Mouse (Mus musculus) forebrain, embryonic 11.5 days (tissue): ENCODE measurements at regions not wholly inside any gene's neighbourhood (a gene's known extent, or its start where the extent isn't known, plus 50 kb on each side); places are given as distances from the start of the nearest gene placed in this dataset.

Experiments
- ATAC-seq: fragments of 200-750 bp; cut with Nextera tagmentation; replicated peaks from 2 replicates; pipeline ENCODE4 v1.8.0; 2017; ENCODE audit warnings: moderate TSS enrichment; ENCODE audit not compliant: low FRiP score
- DNase-seq: peaks from one replicate; pipeline ENCODE4 v3.0.0-alpha.2; 2017; ENCODE audit warnings: low spot score
- H3K27ac ChIP-seq: fragments of 300-500 bp; sonication (generic); 2 replicates; pipeline ENCODE4 v1.5.1; 2014; ENCODE audit warnings: low read depth, low read length
- H3K27me3 ChIP-seq: fragments of 300-500 bp; sonication (generic); 2 replicates; pipeline ENCODE4 v1.6.1; 2014; ENCODE audit warnings: mild to moderate bottlenecking, low read length, mixed read lengths; ENCODE audit not compliant: control insufficient read depth, insufficient read depth
- H3K36me3 ChIP-seq: fragments of 300-500 bp; sonication (generic); 2 replicates; pipeline ENCODE4 v1.6.1; 2014; ENCODE audit warnings: mild to moderate bottlenecking, low read length, moderate library complexity, mixed read lengths; ENCODE audit not compliant: control insufficient read depth, insufficient read depth
- H3K4me1 ChIP-seq: fragments of 300-500 bp; sonication (generic); replicated peaks from 2 replicates; pipeline ENCODE4 v1.6.1; 2014; ENCODE audit warnings: low read length, mixed read lengths; ENCODE audit not compliant: control insufficient read depth, insufficient read depth
- H3K4me2 ChIP-seq: fragments of 300-500 bp; sonication (generic); 2 replicates; pipeline ENCODE4 v1.6.1; 2014; ENCODE audit warnings: low read depth, mild to moderate bottlenecking, low read length, moderate library complexity, mixed read lengths; ENCODE audit not compliant: severe bottlenecking
- H3K4me3 ChIP-seq: fragments of 300-500 bp; sonication (generic); 2 replicates; pipeline ENCODE4 v1.5.1; 2014; ENCODE audit warnings: low read depth, low read length
- H3K9ac ChIP-seq: fragments of 300-500 bp; sonication (generic); 2 replicates; pipeline ENCODE4 v1.6.1; 2014; ENCODE audit warnings: low read length
- H3K9me3 ChIP-seq: fragments of 300-500 bp; sonication (generic); 2 replicates; pipeline ENCODE4 v1.6.1; 2016; ENCODE audit warnings: low read length, mixed read lengths; ENCODE audit not compliant: control insufficient read depth
- WGBS: fragments of 180-500 bp; shearing (Covaris S2); extraction: QIAGEN DNeasy Blood & Tissue Kit; methylation state at CpG from one replicate; pipeline ENCODE4 v1.1.7; 2014; 5-methylcytosine and 5-hydroxymethylcytosine counted together

GRCm38 (mm10) chr5:55276265-55276837 lies 1278.1 kb downstream of the Stim2 start:
- no peak overlapping the region for H3K9ac ChIP-seq
- no peak overlapping the region for H3K27ac ChIP-seq
- H3K36me3 ChIP-seq, result no peaks in the 10 kb centered on the region
- no peaks in the 10 kb centered on the region for H3K27me3 ChIP-seq
- WGBS, result 89% methylated on average over 1 of the region's 1 CpGs
- no peaks in the 10 kb centered on the region for H3K4me1 ChIP-seq
- no peak overlapping the region for H3K4me3 ChIP-seq
- no peaks in the 10 kb centered on the region for H3K9me3 ChIP-seq
- H3K4me2 ChIP-seq, result no peak overlapping the region
- DNase-seq (no peak), ATAC-seq (no peak)

- DNase-seq, result no peak
- H3K9me3 ChIP-seq, result no peaks in the 10 kb centered on the region
Observed at GRCm38 (mm10) chr5:55293301-55293700, 1295.0 kb downstream of the Stim2 start.

DNA sequence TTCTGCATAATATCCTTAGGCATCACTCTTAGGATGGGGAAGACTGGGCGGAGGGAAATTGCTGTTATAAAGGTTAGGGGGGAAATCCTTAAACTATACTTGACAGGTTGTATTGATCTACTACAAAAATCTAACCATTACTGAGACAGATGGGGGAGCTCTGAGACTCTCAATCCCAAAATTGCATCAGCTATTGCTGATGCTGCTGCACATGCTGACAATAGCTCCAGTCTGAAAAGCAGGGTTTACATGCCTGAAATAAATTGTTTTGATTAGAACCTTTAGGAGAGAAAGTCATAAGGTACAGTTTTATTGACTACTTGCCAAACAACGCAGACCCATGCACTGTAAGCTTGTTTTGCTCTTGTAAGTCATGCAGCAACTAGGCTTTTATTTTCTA lies 1295.7 kb downstream of the Stim2 start:
- Histone ChIP-seq H3K4me2 (no peak overlapping the region), H3K27me3 (no peaks in the 10 kb centered on the region), H3K9ac (no peak overlapping the region), H3K27ac (no peak overlapping the region), H3K36me3 (no peaks in the 10 kb centered on the region), H3K9me3 (no peaks in the 10 kb centered on the region), H3K4me3 (no peak overlapping the region), H3K4me1 (no peaks in the 10 kb centered on the region)
- DNase-seq (no peak), ATAC-seq (0 out of 2 replicates have a peak, but pooled peaks have one; percentile 12)
- 66% methylated on average over 2 of the region's 2 CpGs for WGBS

More at GRCm38 (mm10) chr5:55293301-55293700, 1295.0 kb downstream of the Stim2 start:
- no peaks in the 10 kb centered on the region for H3K36me3 ChIP-seq
- H3K4me3 ChIP-seq, result no peak overlapping the region
- no peak overlapping the region for H3K4me2 ChIP-seq
- H3K27me3 ChIP-seq, result no peaks in the 10 kb centered on the region
- ATAC-seq, result peak; percentile 70; the same call in 1 of the 2 replicates
- 52% methylated on average over 2 of the region's 2 CpGs for WGBS
- H3K27ac ChIP-seq, result no peak overlapping the region
- H3K9ac ChIP-seq, result no peak overlapping the region
- H3K4me1 ChIP-seq, result no peaks in the 10 kb centered on the region

- ATAC-seq, result no peak
- WGBS, result 29% methylated on average over 4 of the region's 4 CpGs
- Histone ChIP-seq H3K36me3 (no peaks in the 10 kb centered on the region), H3K9ac (no peak overlapping the region), H3K27me3 (no peaks in the 10 kb centered on the region), H3K4me1 (no peaks in the 10 kb centered on the region), H3K27ac (no peak overlapping the region), H3K4me3 (no peak overlapping the region), H3K9me3 (no peaks in the 10 kb centered on the region), H3K4me2 (no peak overlapping the region)
- no peak for DNase-seq
Observed at GRCm38 (mm10) chr5:55294781-55295180, 1296.5 kb downstream of the Stim2 start.

DNA sequence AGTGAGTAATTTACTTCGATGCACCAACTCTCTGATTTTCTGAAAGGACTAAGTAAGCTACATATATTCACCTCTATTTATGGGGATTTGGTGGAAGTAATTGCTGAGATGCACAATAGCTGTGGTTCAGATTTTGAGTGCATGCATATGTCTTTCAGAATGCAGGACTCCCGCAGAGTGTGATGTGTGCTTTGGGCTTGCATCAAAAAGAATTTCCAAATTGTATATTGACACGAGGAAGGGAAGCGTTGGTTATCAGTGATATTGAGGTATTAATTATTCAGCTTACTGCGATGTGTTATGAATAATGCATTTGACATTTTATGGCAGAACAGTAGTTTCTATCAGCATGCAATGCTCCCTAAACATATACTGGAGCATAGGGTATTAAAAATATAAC lies 1303.2 kb downstream of the Stim2 start:
- H3K9ac ChIP-seq, result no peak overlapping the region
- ATAC-seq, result no peak
- 84% methylated on average over 5 of the region's 5 CpGs for WGBS
- H3K4me2 ChIP-seq, result no peak overlapping the region
- no peak for DNase-seq
- no peaks in the 10 kb centered on the region for H3K36me3 ChIP-seq
- H3K4me1 ChIP-seq, result no peaks in the 10 kb centered on the region
- no peaks in the 10 kb centered on the region for H3K27me3 ChIP-seq
- no peak overlapping the region for H3K4me3 ChIP-seq
- H3K27ac ChIP-seq, result no peak overlapping the region
- no peaks in the 10 kb centered on the region for H3K9me3 ChIP-seq

DNA sequence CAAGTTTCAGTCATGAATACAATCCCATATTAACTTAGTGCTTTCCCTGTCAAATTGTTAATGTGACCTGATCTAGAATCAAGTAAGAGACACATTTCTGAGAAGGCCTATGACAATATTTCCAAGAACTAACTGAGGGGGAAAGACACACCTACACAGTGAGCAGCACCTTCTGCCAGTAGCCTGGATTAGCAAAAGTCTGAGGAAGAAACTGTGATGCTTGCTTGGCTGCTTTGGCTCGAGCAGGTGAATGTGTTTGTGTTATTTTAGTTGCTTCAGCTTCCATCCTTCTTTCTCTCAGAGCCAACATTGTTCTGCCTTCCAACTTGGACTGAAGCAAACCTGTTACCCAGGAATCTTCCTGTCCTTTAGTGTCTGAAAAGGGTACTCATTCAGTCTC lies 1347.7 kb downstream of the Stim2 start:
- H3K9me3 ChIP-seq, result no peaks in the 10 kb centered on the region
- no peak overlapping the region for H3K9ac ChIP-seq
- WGBS, result 74% methylated on average over 1 of the region's 1 CpGs
- no peak overlapping the region for H3K27ac ChIP-seq
- H3K4me3 ChIP-seq, result no peak overlapping the region
- H3K36me3 ChIP-seq, result no peaks in the 10 kb centered on the region
- no peaks in the 10 kb centered on the region for H3K4me1 ChIP-seq
- no peak for ATAC-seq
- H3K27me3 ChIP-seq, result no peaks in the 10 kb centered on the region
- H3K4me2 ChIP-seq, result no peak overlapping the region
- no peak for DNase-seq

DNA sequence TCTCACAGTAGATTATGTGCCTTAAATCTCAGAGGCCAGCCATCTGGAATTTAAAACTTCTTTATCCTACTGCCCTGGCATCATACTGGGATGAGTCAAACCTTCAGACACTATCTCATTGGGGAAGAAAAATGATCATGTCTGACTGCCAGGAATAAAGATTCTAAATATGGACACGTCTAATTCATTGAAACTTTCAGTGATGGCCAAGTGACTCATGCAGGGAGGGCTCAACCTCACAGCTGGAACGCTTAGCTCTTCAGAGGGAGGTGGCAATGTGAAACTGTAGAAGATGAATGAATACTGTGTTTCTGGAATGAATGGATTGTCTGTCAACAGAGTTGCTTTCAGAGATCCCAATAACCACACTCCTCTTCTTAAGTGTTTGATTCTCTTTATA lies 1357.2 kb downstream of the Stim2 start:
- H3K27ac ChIP-seq, result no peak overlapping the region
- no peak overlapping the region for H3K9ac ChIP-seq
- 48% methylated on average over 2 of the region's 2 CpGs for WGBS
- ATAC-seq (no peak), DNase-seq (no peak)
- no peaks in the 10 kb centered on the region for H3K36me3 ChIP-seq
- no peaks in the 10 kb centered on the region for H3K4me1 ChIP-seq
- no peaks in the 10 kb centered on the region for H3K9me3 ChIP-seq
- H3K4me3 ChIP-seq, result no peak overlapping the region
- H3K4me2 ChIP-seq, result no peak overlapping the region
- H3K27me3 ChIP-seq, result no peaks in the 10 kb centered on the region

DNA sequence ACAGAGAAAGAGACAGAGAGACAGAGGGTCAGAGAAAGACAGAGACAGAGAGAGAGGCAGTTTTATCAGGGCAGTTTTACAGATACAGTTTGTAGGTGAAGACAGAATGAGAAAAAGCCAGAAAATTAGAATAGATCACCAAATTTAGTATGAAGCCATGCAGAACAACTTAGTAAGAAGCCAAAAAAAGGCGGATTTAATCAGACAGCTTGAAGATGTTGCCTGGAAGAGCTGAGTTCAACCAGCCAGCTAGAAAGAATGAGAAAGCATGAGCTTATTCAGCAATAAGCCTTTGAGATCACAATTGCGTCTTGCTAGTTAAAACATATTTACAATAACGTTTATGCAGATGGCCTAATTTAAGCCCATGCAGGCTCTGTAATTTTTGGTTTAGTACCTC lies 1376.0 kb downstream of the Stim2 start:
- DNase-seq, result no peak
- H3K9ac ChIP-seq, result no peak overlapping the region
- no peaks in the 10 kb centered on the region for H3K9me3 ChIP-seq
- WGBS, result 83% methylated on average over 3 of the region's 3 CpGs
- H3K36me3 ChIP-seq, result no peaks in the 10 kb centered on the region
- no peaks in the 10 kb centered on the region for H3K4me1 ChIP-seq
- no peaks in the 10 kb centered on the region for H3K27me3 ChIP-seq
- no peak overlapping the region for H3K27ac ChIP-seq
- ATAC-seq, result no peak
- no peak overlapping the region for H3K4me3 ChIP-seq
- no peak overlapping the region for H3K4me2 ChIP-seq

DNA sequence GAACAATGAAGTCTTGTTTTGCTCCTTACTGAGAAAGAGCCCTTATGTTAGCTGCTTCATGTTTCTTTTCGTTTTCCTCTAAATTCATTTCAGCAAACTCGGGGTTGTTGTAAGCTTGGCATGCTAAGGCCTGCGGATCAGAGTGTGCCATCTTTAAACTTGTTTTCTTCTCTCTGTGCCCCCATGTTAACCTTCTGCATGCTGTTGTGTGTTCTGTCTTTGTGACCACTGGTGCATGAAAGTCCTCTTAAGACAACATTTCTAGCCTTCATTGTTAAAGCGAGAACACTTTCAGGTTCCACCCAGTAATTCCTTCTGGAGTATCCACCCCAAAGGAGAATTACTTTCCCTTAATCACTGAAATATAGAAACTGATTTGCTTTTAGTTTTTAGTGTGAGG lies 1392.5 kb downstream of the Stim2 start:
- no peaks in the 10 kb centered on the region for H3K27me3 ChIP-seq
- no peaks in the 10 kb centered on the region for H3K4me1 ChIP-seq
- H3K4me2 ChIP-seq, result no peak overlapping the region
- ATAC-seq, result 0 out of 2 replicates have a peak, but pooled peaks have one; percentile 60
- no peak overlapping the region for H3K9ac ChIP-seq
- H3K27ac ChIP-seq, result no peak overlapping the region
- 20% methylated on average over 4 of the region's 4 CpGs for WGBS
- no peaks in the 10 kb centered on the region for H3K36me3 ChIP-seq
- no peak overlapping the region for H3K4me3 ChIP-seq
- no peaks in the 10 kb centered on the region for H3K9me3 ChIP-seq
- DNase-seq, result no peak
